Mouse (Mus musculus) G1E (cell line): ENCODE measurements around the gene Gm7247.

ENCODE experiments used
- CTCF ChIP-seq: IDR thresholded peaks from 2 replicates; pipeline ENCODE4 v1.5.1; 2012; ENCODE audit warnings: low read depth, low read length, inconsistent platforms, mixed read lengths
- GATA2 ChIP-seq: IDR thresholded peaks from 2 replicates; pipeline ENCODE4 v1.6.1; 2012; ENCODE audit warnings: low read depth, low read length, inconsistent platforms, borderline replicate concordance

GRCm38 (mm10) chr14:51507416-51507815 is 145.9 kb downstream of the Gm7247 start:
- TF ChIP-seq CTCF (no peak), GATA2 (no peak)
